Mouse (Mus musculus): Measurements from ENCODE around the gene Rbm20. TPM values are rescaled to one million over a fixed set of nuclear protein-coding genes. Genes with fewer than 3 reads are reported as not detected.
A peak's percentile ranks its signal among the peaks of the same experiment; 100 is the strongest.

The Rbm20 gene
- total and polyA plus RNA-seq, 3 experiments: 0.05 to 0.56 (median 0.08) TPM

- no peak overlapping the region for H3K27ac ChIP-seq (ENCODE audit: insufficient read depth, low read depth)
Observed at GRCm38 (mm10) chr19:53904833-53905480, 227.9 kb downstream of the Rbm20 start.

GRCm38 (mm10) chr19:53906033-53906702, 229.1 kb downstream of the Rbm20 start:
- no peak for DNase-seq (ENCODE audit: extremely low read depth)
- Histone ChIP-seq H3K4me2 (ENCODE audit: insufficient read depth, low read depth, poor library complexity, severe bottlenecking) (peak overlapping the region; percentile 93; the same call in 1 of the 2 replicates), H3K9me3 (replicated peaks; ENCODE audit: low read length) (no peaks in the 10 kb centered on the region), H3K79me2 (replicated peaks; ENCODE audit: control insufficient read depth, extremely low read depth, insufficient read depth, poor library complexity, severe bottlenecking) (peaks cover 18% of the 10 kb centered on the region; the same call in 1 of the 2 replicates), H3K9ac (ENCODE audit: insufficient read depth, low read depth) (peak overlapping the region; percentile 86; the same call in 1 of the 2 replicates), H3K4me1 (ENCODE audit: control insufficient read depth in 1 of 2, insufficient read depth in 2 of 2) (peaks cover 13 to 39% of the 10 kb centered on the region in 2 experiments), H3K27ac (ENCODE audit: insufficient read depth, low read depth) (0 out of 2 replicates have a peak overlapping the region, but pooled peaks have one; percentile 25), H3K27me3 (replicated peaks) (no peaks in the 10 kb centered on the region), H3K36me3 (replicated peaks in 1 of 2; ENCODE audit: control insufficient read depth in 1 of 2, insufficient read depth in 1 of 2, low read length in 1 of 2) (peaks cover 8 to 15% of the 10 kb centered on the region in 2 experiments), H3K4me3 (replicated peaks in 1 of 3; ENCODE audit: low read depth in 2 of 3, low read length in 2 of 3, poor library complexity in 1 of 3) (peak overlapping the region in 2 of 3 experiments; percentile 50 to 52)
- dilution Hi-C loops (cut with MboI; ENCODE audit: extremely low pct_ligation_motif_present, extremely low pct_unique_long_range_greater_than_20kb, low sequenced_read_pairs): no loop called here
- in situ Hi-C loops (cut with MboI; ENCODE audit: low pct_ligation_motif_present, low pct_unique_long_range_greater_than_20kb, low sequenced_read_pairs): loop anchor here (5.0 kb wide), 1 partner anchor 59 kb away; no protein-coding TSS in a partner anchor
- TF ChIP-seq USF1 (IDR thresholded peaks at IDR 0.05; ENCODE audit: low read depth, low read length): no peak
- TF ChIP-seq POLR2AphosphoS2 (IDR thresholded peaks at IDR 0.05; ENCODE audit: low read depth, low read length): no peak
- no peak; the same call in none of the 2 replicates for TF ChIP-seq SMC3 (IDR thresholded peaks at IDR 0.05; ENCODE audit: low read depth, low read length)
- no peak for TF ChIP-seq POLR2A (IDR thresholded peaks at IDR 0.05; ENCODE audit: low read depth, low read length)
- TF ChIP-seq CHD1 (IDR thresholded peaks at IDR 0.05; ENCODE audit: low read depth, low read length): 0 out of 2 replicates have a peak, but pooled peaks have one; percentile 68
- no peak for TF ChIP-seq HCFC1 (IDR thresholded peaks at IDR 0.05; ENCODE audit: low read depth, low read length)
- TF ChIP-seq RAD21 (IDR thresholded peaks at IDR 0.05; ENCODE audit: low read depth, low read length): peak; percentile 16
- TF ChIP-seq PAX5 (IDR thresholded peaks at IDR 0.05; ENCODE audit: low read length): no peak
- TF ChIP-seq UBTF (IDR thresholded peaks at IDR 0.05; ENCODE audit: low read depth, low read length): no peak
- no peak for TF ChIP-seq KAT2A (IDR thresholded peaks at IDR 0.05; ENCODE audit: insufficient replicate concordance, low read length)
- TF ChIP-seq ETS1 (conservative IDR thresholded peaks at IDR 0.05; ENCODE audit: low read depth, low read length): 0 out of 2 replicates have a peak, but pooled peaks have one; percentile 12
- TF ChIP-seq CHD2 (IDR thresholded peaks at IDR 0.05; ENCODE audit: low read length): no peak
- TF ChIP-seq ELF1 (IDR thresholded peaks at IDR 0.05; ENCODE audit: low read depth, low read length): peak; percentile 35; the same call in 1 of the 2 replicates
- no peak for TF ChIP-seq TBP (conservative IDR thresholded peaks at IDR 0.05; ENCODE audit: low read depth, low read length)
- 0 out of 2 replicates have a peak, but pooled peaks have one; percentile 8 for TF ChIP-seq MAFK (IDR thresholded peaks at IDR 0.05; ENCODE audit: insufficient replicate concordance, low read length)
- TF ChIP-seq MAZ (IDR thresholded peaks at IDR 0.05; ENCODE audit: low read depth, low read length): no peak
- peak; percentile 50 for TF ChIP-seq MXI1 (IDR thresholded peaks at IDR 0.05; ENCODE audit: low read depth, low read length)
- TF ChIP-seq MEF2A (IDR thresholded peaks at IDR 0.05; ENCODE audit: borderline replicate concordance, low read depth, low read length): 0 out of 2 replicates have a peak, but pooled peaks have one; percentile 18
- TF ChIP-seq NRF1 (IDR thresholded peaks at IDR 0.05; ENCODE audit: low read depth, low read length): no peak
- TF ChIP-seq RCOR1 (conservative IDR thresholded peaks at IDR 0.05; ENCODE audit: low read depth, low read length): no peak
- TF ChIP-seq ZKSCAN1 (IDR thresholded peaks at IDR 0.05; ENCODE audit: borderline replicate concordance, low read depth, low read length): no peak
- no peak for TF ChIP-seq ZMIZ1 (IDR thresholded peaks at IDR 0.05; ENCODE audit: low read depth, low read length)
- TF ChIP-seq CTCF (conservative IDR thresholded peaks at IDR 0.05 in 1 of 2, IDR thresholded peaks at IDR 0.05 in 1 of 2; ENCODE audit: low read depth in 2 of 2, low read length in 2 of 2): peak in 1 of 2 experiments; percentile 37; a peak in 2 of 4 replicates
- TF ChIP-seq EP300 (IDR thresholded peaks at IDR 0.05; ENCODE audit: low read length): peak; percentile 44; the same call in 1 of the 2 replicates
- 0 out of 2 replicates have a peak, but pooled peaks have one; percentile 21 for TF ChIP-seq MAX (IDR thresholded peaks at IDR 0.05; ENCODE audit: low read length)

More at GRCm38 (mm10) chr19:53904833-53905480, 227.9 kb downstream of the Rbm20 start:
- H3K27me3 ChIP-seq (replicated peaks): no peaks in the 10 kb centered on the region
- H3K9me3 ChIP-seq (replicated peaks; ENCODE audit: low read length): no peaks in the 10 kb centered on the region
- peak overlapping the region; percentile 93 for H3K4me2 ChIP-seq (ENCODE audit: insufficient read depth, low read depth, poor library complexity, severe bottlenecking)
- H3K36me3 ChIP-seq (replicated peaks in 1 of 2; ENCODE audit: control insufficient read depth in 1 of 2, insufficient read depth in 1 of 2, low read length in 1 of 2): peaks cover 8 to 15% of the 10 kb centered on the region in 2 experiments
- peak overlapping the region; percentile 52 to 97 (median 93) for H3K4me3 ChIP-seq (replicated peaks in 1 of 3; ENCODE audit: low read depth in 2 of 3, low read length in 2 of 3, poor library complexity in 1 of 3)
- peak overlapping the region; percentile 86; the same call in 1 of the 2 replicates for H3K9ac ChIP-seq (ENCODE audit: insufficient read depth, low read depth)
- in situ Hi-C loops (cut with MboI; ENCODE audit: low pct_ligation_motif_present, low pct_unique_long_range_greater_than_20kb, low sequenced_read_pairs) (loop anchor here (5.0 kb wide), 1 partner anchor 58 kb away; no protein-coding TSS in a partner anchor), dilution Hi-C loops (cut with MboI; ENCODE audit: extremely low pct_ligation_motif_present, extremely low pct_unique_long_range_greater_than_20kb, low sequenced_read_pairs) (no loop called here)
- peaks cover 18% of the 10 kb centered on the region; the same call in 1 of the 2 replicates for H3K79me2 ChIP-seq (replicated peaks; ENCODE audit: control insufficient read depth, extremely low read depth, insufficient read depth, poor library complexity, severe bottlenecking)
- peaks cover 16 to 52% of the 10 kb centered on the region in 2 experiments for H3K4me1 ChIP-seq (ENCODE audit: control insufficient read depth in 1 of 2, insufficient read depth in 2 of 2)
- TF ChIP-seq USF2 (conservative IDR thresholded peaks at IDR 0.05; ENCODE audit: low read depth, low read length) (no peak), JUN (IDR thresholded peaks at IDR 0.05; ENCODE audit: insufficient read depth, low read depth, low read length) (no peak), NELFE (IDR thresholded peaks at IDR 0.05; ENCODE audit: low read depth, low read length) (no peak), IRF4 (IDR thresholded peaks at IDR 0.05; ENCODE audit: low read depth, low read length) (no peak), CHD2 (IDR thresholded peaks at IDR 0.05; ENCODE audit: low read length) (no peak), CHD1 (IDR thresholded peaks at IDR 0.05; ENCODE audit: low read depth, low read length) (no peak), ZNF384 (IDR thresholded peaks at IDR 0.05; ENCODE audit: low read depth, low read length) (no peak), RAD21 (IDR thresholded peaks at IDR 0.05; ENCODE audit: low read depth, low read length) (no peak), EP300 (IDR thresholded peaks at IDR 0.05; ENCODE audit: low read length) (no peak), MYC (IDR thresholded peaks at IDR 0.05; ENCODE audit: low read depth, low read length) (no peak), ZKSCAN1 (IDR thresholded peaks at IDR 0.05; ENCODE audit: borderline replicate concordance, low read depth, low read length) (no peak)
- DNase-seq (ENCODE audit: extremely low read depth): no peak

All from CH12.LX (cell line).